Mouse (Mus musculus): Measurements from ENCODE around the gene Ghrh. TPM values are rescaled to one million over a fixed set of nuclear protein-coding genes. Genes with fewer than 3 reads are reported as not detected.

Ghrh gene
- polyA plus RNA-seq, 2 experiments from 2014 or later: not detected

- ATAC-seq: no peak
These were observed 4.0 kb downstream of the Ghrh start for GRCm38 (mm10) chr2:157343337-157343736.

- ATAC-seq: no peak
These were observed 4.9 kb downstream of the Ghrh start for GRCm38 (mm10) chr2:157342328-157342926.

DNA sequence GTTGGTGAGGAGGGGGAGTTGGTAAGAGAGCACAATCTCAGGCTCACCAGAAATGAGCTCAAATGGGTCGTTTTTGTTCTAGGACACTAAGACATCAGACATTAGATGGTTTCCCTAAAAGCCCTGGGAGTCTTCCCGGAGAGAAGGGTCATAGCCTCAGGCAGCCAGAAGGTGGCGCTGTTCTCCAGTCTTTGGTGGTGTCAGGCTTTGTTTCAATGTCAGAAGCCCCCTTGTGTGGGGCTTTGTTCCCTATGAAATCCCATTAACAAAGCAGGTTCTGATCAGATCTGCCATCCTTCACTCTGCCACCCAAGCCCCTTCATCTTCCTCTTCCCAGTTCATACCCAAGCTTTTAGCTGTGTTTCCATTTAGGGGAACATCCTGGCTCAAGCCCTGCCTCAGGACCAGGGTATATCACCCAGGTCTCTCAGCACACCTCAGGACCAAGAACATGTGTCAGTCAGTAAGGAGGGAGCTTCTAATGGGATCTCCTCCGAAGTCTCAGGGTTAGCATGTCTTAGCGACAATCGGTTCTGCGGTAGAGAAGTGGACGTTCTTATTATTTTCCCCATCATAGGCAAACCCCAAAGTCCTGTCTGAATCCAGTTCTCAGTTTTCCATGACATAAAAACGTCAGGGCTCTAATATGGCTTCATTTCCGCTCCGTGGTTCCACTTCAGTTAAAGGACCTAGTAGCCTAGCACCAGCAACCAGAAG, 5.6 kb downstream of the Ghrh start:
- no peak for ATAC-seq

- ATAC-seq: no peak
These were observed 7.0 kb downstream of the Ghrh start for GRCm38 (mm10) chr2:157340221-157340741.

DNA sequence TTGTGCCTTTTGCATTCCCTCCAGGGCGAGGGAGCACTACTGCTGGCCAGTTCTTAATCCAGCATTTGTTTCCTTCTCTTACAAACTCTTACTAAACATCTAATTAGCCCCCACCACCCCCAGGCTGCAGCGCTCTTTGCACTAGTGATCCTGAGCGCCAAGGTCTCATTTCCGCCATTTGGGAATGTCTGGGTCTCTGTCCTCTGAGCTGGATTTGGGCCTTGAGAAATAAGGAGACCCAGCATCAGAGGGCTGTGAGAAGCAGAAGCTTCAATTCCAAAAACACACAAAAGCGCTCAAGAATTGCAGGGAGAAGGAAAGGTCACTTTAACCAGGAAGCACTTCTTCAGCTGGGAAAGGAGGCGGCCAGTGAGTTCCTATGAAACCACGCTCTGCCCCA, 7.8 kb downstream of the Ghrh start:
- ATAC-seq: no peak

GRCm38 (mm10) chr2:157338663-157339062, 8.6 kb downstream of the Ghrh start:
- no peak for ATAC-seq

DNA sequence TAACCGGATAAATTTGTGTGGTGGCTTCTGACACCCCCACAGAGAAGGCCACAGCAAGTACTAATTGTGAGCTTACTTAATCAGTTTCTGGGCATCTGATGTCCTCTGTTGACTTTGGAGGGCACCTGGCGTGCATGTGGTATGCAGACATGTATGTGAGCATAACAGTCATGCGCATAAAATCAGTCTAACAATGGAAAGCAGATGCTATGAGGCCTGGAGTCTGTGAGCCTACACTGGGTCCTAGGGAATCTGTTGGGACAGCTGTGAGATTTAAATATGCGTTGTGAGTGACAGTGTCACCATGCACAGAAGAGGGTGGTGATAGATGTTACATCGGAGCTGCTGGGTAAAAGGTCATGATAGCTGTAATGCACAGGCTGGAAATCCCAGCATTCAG, 15.2 kb downstream of the Ghrh start:
- no peak for ATAC-seq

DNA sequence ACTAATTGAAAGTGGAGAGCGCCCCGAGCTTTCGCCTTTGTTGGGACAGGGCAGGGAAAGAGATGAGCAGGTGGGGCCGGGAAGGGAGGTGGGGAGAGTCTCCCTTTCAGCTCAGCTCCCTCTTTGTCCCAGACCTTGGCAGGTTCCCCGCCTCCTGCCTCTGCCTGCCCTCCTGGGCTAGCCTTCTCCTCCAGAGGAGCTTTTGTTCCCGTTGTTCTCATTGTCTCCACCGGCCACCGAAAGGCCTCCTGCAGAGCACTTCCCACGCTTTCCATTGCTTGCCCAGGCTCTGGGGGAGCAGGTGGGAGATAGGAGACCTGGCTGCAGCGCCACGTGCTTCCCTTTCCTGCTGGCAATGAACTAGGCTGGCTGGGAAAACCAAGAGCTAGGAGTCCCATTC, 18.7 kb downstream of the Ghrh start:
- ATAC-seq: no peak

DNA sequence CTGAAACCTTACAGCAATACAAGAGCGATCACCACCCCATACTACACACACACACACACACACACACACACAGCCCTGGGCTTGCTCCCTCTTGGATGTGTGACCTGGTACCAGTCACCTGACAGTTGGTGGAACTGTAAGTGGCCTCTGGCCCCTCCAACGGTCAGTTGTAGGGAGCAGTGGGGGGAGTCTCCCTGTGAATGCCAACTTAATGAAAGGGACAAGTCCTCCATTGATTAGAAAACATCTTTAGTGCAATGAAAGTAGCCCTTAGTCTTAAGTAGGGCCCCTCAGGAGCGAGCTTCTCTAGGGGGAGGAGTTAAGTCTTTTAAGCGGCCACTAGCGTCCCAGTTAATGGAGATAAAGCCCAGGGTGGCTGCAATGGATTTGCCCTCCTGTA, 19.2 kb downstream of the Ghrh start:
- ATAC-seq: no peak

DNA sequence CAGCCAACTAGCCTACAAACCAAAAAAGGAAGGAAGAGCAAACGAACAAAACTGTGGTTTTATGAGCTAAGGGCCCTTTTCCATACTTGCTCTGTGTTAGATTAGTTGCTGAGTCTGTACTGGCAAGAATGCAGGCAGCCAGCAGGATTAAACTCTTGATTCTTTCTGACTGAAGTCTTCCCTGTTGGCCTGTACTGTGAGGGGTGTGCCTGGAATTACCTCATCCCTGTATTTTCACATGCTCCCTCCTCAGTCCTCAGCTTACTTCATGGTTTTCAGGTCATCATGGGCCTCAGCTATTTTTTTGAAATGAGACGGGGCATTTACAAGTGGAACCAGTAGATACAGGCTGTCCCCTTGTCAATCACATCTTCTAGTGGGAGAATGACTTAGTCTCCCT, 22.1 kb downstream of the Ghrh start:
- ATAC-seq: no peak

GRCm38 (mm10) chr2:157322029-157322766, 25.1 kb downstream of the Ghrh start:
- no peak for ATAC-seq

DNA sequence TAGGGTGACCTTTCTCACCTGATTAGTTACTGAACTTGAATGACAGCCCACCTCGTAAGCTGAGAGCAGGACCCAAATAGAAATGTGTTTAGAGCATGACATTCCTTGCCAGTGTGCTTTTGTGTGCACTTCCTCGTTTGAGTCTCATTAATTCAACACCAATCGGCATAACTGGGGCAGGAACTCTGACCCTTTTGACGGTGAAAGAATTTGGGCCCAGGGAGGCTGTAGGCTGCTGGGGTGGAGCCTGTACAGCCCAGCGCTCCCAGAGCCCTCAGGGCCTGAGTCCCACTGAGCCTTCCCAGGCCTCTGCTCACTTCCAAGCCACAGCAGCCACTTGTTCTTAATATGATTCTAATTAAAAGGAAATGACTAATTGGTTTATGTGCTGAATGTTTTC, 26.4 kb downstream of the Ghrh start:
- no peak for ATAC-seq

DNA sequence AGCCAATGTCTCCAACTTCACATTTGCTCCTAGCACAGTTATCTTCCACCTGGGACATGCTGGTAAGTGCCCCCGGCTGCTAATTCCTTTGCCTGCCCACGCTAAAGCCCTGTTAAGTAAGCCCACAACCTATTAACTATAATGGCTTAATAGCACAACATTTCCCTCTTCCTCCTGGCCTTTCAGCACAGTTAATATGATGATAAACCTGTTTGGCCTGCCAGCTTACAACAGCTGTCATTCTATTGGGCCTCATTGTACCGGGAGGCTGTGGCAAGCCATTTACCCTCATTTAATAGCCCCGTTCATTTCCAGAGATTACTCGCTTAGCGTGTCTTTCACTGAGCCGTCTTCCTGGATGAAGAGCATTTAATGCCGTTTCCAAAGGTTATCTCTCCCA, 27.2 kb downstream of the Ghrh start:
- ATAC-seq: no peak

GRCm38 (mm10) chr2:157317220-157317619, 30.1 kb downstream of the Ghrh start:
- ATAC-seq: no peak

DNA sequence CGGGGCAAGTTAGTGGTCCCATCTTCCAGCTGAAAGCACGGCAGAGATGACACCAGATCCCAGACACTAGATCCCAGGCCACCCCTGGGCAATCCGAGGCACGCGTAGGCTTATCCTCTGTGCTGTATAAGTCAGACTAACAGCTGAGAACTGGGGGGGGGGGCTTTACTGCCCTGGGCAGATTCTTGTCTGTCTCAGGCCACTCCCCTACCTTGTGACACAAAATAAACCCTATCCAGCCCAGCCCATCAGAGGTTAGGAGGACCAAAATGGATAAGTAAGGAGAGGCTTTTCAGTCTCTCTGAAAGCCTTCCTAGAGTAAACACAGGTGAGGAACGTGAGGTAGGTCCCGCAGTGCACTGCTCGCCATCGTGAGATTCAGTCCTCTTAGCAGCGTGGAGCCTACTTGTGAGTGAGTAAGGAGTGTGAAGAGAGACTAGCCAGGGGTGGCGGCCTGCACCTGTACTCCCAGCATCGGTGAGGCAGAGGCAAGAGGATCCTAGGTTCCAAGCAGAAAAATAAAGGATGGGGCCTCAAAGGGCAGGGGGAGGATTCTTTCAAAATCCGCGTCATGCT, 30.9 kb downstream of the Ghrh start:
- ATAC-seq: no peak

- ATAC-seq: no peak
These were observed 31.8 kb downstream of the Ghrh start for GRCm38 (mm10) chr2:157315486-157315885.

- no peak for ATAC-seq
These were observed 33.0 kb downstream of the Ghrh start for GRCm38 (mm10) chr2:157314310-157314709.

- ATAC-seq: no peak
These were observed 33.6 kb downstream of the Ghrh start for GRCm38 (mm10) chr2:157313718-157314117.

- no peak for ATAC-seq
These were observed 36.2 kb downstream of the Ghrh start for GRCm38 (mm10) chr2:157310963-157311637.

- no peak for ATAC-seq
These were observed 37.7 kb downstream of the Ghrh start for GRCm38 (mm10) chr2:157309611-157310010.

DNA sequence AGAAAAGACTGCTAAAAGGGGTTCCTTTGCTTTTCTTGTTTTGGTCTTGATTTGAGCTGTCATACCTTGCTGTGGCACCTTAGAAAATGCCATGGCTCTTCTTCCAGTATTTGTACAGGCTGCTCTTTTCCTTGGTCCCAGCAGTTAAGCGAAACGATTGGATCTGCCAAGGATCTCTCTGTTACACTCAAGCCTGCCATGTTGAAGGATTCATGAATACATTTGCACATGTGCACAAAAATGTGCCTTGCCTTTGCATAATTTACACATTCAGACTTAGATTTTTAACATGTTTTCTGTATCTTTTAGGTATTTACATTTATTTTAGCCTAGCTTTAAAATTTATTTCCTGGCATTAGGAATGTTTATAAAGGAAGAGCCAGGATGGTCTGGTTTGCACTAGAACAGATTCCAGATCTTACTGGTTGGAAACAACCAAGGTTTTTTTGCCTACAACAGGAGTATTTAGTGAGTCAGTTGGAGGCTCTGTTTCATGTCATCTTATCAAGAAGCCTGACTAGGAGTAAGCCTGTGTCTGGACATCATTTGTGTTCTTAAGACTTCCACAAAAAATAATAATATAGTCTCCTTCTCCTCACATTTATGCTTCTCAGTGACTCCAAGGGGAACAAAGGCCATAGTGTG, 38.9 kb downstream of the Ghrh start:
- no peak for ATAC-seq

DNA sequence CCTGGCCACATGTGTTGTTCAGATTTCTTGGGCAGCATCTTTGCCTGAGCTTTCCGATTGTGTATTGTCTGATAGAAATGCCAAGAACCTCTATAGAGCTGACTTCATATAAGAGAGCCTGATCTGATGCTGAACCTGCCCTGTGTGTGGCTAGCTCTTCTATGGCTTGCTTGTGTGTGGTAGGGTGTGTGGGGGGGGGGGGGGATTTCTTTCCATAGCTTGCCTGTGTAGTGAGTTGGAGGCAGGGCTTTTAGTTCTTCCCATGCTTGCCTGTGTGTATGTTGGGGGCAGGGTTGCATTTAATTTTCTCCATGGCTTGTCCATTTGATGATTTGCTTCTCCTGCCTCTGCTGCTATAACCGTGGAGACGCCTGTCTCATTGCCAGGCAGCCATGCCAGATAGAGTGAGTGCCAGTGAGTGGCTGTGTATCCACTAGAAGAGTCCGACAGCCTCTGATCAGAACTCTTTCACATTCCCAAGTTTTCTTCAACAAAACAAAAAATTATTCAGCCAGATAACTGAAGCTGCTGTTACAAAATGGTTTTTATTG, 39.5 kb downstream of the Ghrh start:
- no peak for ATAC-seq
